Mouse (Mus musculus): Measurements from ENCODE around the gene Arl10.
"Not testable (repeated sequence)": the region's sequence is repeated elsewhere in the genome, so short reads cannot be mapped to it uniquely, and the experiment has no call there.

The Arl10 gene

DNA sequence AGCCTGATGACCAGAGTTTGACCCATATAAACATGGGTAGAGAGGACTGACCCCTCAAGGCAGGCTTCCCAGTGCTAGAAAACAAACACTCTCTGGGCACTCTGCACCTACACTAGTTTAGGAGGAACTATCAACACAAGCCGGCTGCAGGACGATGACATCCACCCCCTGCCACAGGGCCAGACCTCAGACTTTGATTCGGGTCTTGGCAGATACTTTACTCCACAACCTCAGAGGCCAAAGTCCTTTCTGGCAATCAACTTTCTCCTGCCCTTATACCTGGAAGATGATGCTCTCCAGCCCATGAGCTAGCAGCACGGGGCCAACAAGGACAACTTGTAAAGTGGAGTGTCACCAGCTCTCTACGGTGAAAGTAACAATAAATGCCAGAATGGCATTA, 8.0 kb downstream of the Arl10 start:
- no peak for DNase-seq

DNA sequence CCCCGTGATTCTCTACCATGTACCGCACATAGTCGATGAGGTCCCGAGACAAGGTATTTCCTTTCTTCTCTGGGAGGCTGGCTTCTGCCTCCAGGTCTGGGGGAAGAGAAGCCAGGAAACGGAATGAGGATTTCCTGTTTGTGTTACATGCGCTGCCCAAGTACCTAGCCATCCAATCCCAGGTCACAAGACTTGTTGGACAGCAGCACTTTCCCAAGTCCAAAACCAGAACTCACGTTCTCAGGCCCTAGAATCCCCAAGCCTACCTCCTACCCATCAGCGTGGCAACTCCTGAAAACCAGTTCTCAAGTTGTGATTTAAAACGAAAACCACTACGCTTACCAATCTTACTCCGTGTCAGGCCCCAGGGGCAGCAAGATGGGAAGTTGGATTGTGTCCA, 11.0 kb downstream of the Arl10 start:
- no peak for DNase-seq

DNA sequence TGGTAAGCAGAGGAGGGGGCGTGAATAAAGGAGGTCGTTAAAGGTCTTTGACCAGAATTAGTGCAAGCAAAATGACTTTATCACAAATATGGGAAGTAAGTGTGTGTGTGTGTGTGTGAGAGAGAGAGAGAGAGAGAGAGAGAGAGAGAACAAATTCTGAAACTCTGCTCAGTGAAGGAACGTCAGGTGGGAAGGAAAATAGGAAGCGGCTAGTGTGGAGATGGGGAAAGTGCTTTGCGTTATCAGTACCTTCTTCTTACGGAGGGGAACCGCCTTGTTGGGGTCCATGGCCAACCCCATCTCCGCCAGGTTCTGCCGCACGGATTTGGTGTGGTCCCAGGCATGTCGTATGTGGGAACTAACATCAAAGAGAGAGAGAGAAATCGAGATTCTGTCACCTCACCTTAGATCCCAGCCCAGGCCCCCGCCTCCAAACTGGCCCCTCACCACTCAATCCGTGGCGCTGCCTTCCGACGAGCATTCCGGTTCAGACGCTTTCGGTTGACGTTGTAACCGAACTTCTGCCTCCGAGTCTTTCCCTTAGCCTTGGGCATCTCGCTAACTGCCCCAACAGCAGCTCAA, 14.7 kb downstream of the Arl10 start:
- no peak for DNase-seq

DNA sequence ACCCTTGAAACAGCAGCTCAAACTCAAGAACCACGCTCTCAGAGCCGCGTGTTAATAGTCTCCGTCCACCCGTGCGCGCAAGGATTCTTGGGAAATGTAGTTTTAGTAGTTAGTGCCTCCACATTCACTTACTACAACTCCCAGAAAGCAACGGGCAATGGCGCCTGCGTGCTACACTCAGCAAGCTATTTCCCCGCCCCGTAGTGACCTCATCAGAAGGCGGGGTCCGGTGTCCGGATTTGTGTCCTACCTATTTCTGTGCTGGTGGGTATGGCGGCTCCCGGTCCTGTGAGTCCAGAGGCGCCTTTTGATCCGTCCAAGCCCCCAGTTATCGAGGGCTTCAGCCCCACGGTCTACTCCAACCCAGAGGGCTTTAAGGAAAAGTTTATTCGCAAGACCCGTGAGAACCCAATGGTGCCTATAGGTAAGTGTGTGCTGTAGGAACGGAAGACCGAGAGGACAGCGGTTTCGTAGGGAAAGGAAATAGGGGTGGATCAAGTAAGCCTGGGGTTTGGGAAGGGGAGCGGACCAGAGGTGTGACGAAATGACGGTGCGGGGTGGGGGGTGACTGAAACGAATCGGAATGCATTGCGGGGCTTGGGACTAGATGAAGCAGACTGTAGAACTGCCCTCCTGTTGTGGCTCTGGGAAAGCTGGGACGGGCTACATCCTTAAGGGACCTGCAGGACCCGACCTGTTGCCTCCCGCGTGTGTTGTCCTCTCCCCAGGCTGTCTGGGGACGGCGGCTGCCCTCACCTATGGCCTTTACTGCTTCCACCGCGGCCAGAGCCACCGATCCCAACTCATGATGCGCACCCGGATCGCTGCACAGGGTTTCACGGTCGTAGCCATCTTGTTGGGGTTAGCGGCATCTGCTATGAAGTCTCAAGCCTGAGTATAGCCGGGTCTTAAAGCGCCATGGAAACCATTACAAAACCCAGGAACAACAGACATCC, 15.5 kb downstream of the Arl10 start, which contains the start of the genes Nop16 and Higd2a:
Gene Nop16 (minus strand): TSS at position 95 of the 956 bp plus-strand sequence.
Gene Higd2a (plus strand): TSS at position 212 of the 956 bp plus-strand sequence.
- DNase-seq = peak; percentile 98

DNA sequence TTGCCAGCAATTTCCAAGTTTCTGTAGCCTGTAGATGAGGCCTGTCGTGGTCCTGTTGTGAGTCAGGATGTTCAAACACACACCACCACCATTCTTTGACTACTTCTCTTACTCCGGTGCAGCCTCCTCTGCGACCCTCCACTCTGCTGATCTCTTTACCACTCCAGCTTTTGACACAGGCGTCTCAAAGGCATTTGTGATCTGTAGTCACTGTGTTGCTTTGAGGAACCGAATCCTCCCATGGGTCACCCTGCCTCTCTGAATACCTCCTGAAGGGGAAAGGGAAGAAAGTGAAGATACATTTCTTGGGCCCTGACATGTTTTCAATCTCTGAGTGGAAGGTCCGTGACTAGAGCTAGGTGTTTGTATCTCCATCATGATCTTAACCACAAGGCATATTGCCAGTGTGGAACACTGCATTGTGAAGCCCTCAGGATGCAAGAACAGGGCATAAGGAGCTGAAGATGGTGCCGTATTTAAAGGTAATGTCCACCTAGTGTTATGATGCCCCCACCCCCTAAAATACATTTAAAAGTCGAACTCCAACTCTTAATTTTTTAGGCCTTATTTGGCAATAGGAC, 17.1 kb downstream of the Arl10 start:
- DNase-seq = no peak

DNA sequence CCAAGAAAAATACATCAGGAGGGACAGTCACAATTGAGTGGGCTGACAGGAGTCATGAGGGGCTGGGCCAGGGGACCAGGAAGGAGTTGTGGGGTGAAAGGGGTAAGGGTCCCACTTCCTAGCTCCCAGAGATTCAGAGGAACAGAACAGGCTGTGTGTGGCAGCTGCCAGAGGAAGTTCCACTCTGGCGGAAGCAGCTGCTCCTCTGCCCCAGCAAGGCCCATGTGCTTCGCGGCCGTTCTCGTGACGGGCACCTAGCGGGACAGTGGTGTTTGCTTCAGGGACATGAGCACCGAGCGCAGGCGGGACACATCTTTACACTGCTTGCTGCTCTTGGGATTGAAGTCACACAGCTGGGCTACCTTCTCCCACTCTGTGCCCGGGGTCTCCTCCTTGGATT, 18.8 kb downstream of the Arl10 start:
- DNase-seq = no peak

DNA sequence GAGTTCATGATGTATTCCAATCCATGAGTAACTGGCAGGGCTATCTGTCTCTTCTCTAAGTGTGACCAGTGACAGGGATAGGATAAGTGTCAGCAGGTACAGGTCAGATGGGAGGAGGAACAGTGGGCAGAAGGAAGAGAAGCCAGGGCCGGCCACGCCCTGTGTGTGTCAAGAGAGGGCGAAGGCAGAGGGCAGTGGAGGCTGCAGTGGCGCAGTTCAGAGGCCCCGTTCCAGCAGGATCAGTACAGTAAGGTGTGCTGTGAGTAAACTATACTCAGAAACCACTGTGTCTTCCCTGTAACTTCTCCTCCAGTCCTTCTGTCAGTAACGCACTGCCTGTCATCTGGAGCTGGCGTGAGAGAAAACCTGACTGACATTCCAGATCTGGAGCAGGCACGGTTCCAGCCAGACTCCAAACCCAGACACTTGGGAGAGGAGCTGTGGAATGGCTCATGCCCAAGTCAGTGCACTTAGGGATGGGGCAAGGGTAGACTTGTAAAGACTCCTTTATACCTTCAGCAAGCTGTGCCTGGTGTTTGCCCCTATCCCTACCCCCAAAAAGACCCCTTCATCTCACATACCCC, 21.4 kb downstream of the Arl10 start:
- no peak for DNase-seq

DNA sequence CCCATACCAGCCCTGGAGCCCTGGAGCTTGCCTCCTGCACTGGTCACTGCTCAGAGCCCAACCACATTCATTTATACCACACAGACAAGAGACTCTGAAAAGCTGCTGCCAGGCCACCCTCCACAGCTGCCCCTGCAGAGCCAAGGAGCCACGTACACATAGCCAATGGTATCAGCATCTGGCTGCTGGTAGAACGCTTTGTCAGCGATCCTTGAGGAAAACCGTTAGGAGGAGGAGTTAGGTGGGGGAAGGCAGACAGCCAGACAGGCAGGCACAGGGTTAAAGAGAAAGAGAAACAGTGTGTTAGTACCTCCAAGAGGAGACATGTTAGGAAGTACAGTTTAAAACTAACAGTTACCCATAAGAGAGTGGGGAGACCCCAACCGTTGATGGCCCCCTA, 22.1 kb downstream of the Arl10 start:
- DNase-seq = no peak

DNA sequence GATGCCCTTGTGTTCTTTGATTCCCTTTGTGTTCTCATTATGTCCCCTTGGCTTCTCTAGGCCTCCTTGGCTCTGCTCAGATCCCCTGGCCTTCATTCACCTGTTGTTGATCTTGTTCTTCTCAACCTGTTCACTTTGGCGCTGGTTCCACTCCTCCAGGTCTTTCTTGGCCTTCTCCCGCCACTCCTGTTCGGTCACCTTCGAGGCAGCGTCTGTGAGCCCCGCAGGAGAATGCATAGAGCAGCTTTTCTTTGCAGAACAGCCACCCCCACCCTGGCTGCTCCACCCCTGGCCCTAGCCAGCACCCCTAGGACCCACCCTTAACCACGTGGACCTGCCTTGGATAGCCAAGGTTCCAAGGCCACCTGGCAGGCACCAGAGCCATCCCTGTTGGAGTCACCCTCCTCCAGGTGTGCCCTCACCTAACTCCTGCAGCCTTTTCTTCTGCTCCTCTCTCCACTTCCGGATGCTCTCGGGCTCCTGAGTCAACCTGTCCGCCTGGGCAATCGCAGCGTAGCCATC, 23.9 kb downstream of the Arl10 start:
- no peak for DNase-seq

DNA sequence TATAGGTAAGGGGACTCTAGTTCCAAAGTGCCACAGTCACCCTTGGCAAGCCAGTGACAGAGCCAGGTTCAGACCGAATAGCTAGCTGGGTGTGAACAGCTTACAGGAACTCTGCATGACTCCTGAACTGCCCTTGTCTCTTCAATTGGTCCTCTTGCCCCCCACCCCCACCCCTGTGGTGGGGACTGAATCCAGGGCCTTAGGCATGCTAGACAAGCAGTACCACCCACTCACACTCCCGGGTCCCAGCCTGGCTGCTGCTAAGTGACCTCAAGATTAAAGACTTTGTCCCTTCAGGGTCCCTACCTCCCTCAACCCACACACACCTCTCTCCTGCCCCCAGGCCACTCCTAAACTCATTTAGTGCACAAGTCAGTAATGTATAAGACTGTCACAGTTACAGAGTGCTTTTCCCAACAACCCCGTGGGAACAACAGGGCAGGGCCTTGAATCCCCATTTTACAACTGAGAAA, 27.9 kb downstream of the Arl10 start:
- no peak for DNase-seq

DNA sequence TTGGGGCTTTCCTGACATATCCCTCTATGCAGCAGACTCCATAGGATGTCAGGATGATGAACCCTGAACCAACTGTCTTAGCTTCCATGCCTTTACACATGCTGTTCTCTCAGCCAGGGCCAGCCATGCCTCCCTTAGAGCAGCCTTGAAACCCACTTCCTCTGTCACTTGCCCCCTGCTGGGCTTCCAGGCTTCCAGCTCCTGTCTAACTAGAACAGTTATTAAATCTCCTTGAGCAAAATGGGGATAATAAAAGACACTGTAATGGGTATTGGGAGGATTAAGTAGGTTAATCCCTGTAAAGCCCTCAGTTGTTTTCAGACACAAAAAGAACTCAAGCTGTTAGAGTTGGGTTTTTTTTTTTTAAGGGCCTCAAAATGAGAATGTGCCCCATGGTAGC, 28.7 kb downstream of the Arl10 start:
- no peak for DNase-seq

DNA sequence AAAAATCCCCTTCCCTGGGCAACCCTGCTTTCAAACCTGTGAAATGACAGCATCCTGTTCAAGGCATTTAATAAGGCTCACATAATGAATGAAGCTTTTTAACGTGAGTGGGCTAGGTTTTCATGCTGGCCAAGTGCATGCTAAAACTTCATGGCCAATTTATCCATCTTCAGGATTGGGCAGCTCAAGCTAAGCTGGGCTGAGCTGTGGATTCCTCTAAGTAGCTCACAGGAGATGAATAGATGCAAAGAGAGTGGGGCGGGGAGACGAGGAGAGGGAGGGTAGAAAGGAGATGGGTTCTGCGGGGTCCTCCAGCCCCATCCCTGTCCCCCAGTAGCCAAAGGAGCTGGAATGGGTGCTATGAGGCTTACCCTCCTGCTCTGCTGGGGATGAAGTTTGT, 29.4 kb downstream of the Arl10 start:
- DNase-seq = no peak

DNA sequence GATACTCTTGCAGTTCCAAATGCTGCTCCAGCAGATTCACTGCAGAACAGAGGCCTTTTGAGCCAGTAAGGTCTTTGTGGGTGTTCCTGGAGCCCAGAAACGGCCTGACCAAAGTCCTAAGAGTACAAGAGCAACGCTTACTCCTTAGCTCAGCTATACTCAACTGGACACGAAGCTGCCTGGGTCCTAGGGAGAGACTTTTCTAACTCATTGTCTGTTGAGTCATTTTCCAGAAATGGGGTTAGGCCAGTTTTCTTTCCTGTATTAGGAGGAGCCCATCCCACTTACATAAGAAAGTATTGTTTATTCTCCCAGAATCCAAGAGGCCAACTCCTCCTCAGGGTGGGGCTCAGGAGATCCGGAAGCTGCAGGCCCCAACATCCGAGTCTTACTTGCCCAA, 30.6 kb downstream of the Arl10 start:
- no peak for DNase-seq

DNA sequence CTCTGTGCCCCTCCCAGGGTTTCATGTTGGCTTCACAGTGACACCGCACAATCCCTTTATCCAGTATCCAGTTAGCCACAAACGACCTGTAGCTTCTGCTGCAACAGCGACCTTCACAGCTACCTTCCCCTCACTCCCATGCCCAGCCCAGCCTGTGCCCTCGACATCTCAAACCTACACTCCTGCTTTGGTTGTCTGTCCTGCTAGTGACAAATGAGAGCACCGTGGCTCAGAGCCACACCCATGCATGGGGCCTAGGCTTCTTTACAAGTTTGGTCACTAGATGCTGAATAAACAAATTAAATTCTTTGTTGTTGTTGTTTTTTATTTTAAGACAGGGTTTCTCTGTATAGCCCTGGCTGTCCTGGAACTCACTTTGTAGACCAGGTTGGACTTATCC, 32.4 kb downstream of the Arl10 start:
- no peak for DNase-seq

DNA sequence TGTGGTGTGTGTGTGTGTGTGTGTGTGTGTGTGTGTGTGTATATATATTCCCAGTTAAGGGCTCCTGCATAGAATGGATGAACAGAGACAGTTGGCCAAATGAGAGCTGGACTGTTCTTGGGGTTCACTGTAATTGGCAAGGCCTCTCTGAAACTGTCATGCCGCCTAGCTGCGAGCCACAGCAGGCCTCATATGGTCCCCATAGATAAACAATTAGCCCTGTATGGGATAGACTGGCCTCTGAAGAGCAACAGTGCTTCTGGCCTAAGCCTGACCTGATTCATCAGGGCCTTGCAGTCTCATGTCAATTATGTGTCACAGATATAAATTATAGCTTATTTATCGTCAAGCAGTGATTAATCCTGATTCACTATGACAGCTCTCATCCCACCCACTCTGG, 33.2 kb downstream of the Arl10 start:
- DNase-seq = no peak

DNA sequence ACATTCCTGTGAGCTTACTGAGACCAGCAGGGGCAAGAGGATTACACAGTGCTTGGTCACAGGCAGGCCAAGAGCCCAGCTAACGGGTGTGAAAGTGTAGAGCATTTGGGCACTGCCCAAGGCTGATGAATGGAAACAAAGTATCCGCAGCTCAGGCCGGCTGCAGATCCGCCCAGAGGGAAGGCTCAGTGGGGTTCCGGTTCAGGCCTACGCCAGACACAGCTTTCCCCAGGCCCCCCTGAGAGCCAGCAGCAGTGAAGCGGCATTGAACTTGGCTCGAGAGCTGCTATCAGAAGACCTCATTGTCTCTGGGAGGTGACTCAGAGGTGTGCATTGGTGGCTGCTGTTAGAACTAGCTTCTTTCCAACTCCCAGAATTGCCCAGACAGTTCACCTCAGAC, 33.9 kb downstream of the Arl10 start:
- peak; percentile 49 for DNase-seq

DNA sequence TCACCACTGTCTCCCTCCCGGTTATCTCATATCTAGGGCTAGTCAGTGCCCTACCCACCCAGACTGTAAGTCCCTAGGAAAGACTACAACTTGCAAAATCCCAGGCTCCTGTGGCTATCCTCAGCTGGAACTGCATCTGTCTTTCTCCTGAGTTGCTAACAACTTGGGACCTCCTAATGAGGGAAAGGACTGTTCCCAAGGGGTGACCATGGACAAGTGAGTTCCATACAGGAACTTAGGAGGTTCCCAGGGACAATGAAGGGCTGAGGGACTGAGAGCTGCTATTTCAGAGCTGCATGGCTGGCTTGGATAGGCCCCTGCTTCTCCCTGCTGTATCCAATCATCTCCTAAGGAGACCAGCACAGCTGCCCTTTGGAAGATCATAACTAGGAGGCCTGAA, 34.5 kb downstream of the Arl10 start:
- DNase-seq = no peak

DNA sequence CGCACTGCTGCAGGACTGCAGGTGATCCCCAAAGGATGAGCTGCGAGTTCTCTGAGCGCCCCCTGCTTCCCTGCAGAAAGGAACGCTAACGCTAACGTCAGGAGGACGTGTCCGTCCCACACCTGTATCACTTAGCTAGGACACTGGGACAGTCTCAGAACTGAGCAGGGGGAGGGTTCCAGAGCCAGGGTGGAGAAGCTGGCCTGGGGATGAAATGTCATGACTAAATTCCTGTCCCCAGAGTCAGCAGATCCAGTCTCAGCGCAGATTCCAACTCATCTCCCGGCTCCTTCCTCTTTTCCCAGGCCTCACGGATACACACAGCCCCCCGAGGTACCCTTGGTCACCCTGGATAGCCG, 35.8 kb downstream of the Arl10 start:
- DNase-seq = peak; percentile 43

DNA sequence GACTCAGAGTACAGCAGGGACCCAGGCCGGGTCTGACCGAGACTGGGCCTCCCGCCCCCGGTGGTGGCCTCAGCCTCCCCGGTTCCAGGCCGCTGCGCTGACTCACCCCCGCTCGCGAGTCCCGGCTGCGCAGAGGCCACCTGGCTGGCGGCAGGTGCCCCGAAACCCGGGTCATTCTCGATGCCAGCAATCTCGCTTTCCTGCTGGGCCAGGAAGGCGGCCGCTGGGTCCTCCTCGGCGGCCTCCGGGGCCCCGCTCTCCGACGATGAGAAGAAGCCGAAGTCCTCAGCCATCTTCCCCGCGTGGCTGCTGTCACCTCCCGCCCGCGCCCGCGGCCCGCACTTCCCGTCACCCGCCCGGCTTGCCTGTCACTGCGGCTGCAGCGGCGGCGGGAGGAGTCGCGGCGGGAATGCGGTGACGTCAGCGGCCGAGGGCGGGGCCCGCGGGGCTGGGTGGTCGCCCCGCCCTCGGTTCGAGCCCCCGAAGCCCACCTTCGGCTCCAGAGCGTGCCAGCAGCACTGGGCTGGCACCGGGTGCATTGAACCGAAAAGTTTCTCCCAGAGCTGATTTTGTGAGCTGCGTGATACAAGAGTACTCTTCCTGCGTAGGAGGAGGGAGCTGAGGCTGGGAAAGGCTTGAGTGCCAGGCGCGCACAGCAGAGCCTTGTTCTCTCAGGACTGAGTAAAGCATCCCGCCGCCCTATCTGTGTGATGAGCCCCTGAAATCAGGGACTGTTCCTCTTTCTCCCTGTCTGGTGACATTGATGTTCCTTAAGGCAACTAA, 36.3 kb downstream of the Arl10 start, which contains the start of gene Cltb:
Gene Cltb (minus strand): TSS at position 373 of the 783 bp plus-strand sequence.
- DNase-seq = peak; percentile 93

DNA sequence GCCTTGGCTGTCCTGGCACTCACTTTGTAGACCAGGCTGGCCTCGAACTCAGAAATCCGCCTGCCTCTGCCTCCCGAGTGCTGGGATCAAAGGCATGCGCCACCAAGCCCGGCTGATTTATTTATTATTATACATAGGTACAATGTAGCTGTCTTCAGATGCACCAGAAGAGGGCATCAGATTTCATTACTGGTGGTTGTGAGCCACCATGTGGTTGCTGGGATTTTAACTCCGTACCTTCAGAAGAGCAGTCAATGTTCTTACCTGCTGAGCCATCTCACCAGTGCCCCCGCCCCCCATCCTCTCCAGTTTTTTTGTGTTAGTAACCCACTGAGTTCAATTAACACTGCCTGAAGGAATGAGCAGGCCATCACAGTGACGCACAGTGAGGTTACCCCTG, 38.3 kb downstream of the Arl10 start:
- DNase-seq = not testable (repeated sequence)

DNA sequence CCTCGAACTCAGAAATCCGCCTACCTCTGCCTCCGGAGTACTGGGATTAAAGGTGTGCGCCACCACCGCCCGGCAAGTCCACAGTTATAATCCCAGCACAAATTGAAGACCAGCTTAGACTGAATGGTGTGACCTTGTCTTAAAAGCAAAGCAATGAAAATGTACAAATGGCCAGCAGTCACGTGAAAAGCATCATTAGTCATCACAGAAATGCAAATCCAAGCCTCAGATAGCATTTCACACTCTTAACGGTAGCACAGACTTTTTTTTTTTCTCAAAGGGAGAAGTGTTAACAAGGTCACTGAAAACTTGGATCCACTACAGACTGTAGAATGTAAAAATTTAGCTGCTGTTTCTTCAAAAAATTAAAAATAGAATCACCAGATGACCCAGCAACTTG, 41.5 kb downstream of the Arl10 start:
- DNase-seq = no peak

DNA sequence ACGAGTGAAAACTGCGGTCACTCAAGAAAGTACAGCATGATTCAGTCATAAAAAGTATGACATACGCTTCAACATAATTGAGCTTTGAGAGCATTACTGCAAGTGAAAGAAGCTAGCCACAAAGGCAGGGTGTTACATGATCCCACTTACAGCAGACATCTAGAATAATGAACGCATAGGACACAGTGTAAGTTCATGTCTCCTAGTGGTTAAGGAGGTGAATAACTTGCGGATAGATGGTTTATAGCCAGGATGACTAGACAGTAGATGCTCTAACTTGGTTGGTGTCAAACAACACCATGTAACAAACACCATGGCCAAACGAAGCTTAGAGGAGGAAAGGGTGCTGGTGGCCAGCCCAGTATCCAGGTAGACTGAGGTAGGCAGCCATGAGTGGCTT, 42.2 kb downstream of the Arl10 start:
- no peak for DNase-seq
